Mouse (Mus musculus) ES-E14 (cell line): ENCODE results near the gene Gnai1.

Experiments used
- ZC3H11A ChIP-seq: IDR thresholded peaks from 2 replicates; pipeline ENCODE4 v1.6.1; 2012; ENCODE audit warnings: low read depth, mild to moderate bottlenecking, inconsistent platforms, low read length, borderline replicate concordance
- ZNF384 ChIP-seq: IDR thresholded peaks from 2 replicates; pipeline ENCODE4 v1.6.1; 2012; ENCODE audit warnings: low read depth, low read length, inconsistent platforms

DNA sequence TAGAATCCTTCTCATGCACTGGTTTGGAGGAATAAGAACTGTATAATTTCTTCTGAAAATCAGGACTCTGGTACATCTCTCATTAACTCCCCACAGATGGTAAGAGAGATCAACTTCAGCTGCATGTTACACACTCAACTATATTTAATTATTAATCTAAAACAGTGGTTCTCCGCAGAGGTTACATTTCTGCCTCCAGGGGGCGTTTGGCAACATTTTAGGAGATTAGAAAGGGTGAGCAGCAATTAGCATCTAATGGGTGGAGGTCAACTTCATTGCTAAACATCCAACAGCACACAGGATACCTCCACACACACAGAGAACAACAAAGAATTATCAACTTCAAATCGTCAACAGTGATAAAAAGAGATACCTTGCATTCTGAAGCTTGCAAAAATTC lies 2.0 kb downstream of the Gnai1 start:
- TF ChIP-seq ZC3H11A (no peak), ZNF384 (no peak)
